Mouse (Mus musculus): ENCODE measurements around the gene Prrxl1. TPM values are rescaled to one million over a fixed set of nuclear protein-coding genes. Genes with fewer than 3 reads are reported as not detected.

Gene Prrxl1
- polyA plus RNA-seq, 3 experiments from 2014 or later: 0.26 TPM; not detected in 2

DNA sequence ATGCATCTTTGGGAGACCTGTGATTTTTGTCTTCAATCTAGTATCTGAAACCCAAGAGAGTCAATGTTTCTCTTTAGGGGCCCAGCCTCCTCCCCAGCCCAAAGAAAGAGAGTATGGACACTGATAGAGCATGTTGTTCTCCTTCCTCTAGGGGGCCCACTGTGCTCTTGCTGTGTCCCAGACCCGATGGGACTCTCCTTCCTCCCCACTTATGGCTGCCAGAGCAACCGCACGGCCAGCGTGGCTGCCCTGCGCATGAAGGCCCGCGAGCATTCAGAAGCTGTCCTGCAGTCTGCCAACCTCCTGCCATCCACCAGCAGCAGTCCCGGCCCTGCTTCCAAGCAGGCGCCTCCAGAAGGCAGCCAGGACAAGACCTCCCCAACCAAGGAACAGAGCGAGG lies 29.4 kb downstream of the Prrxl1 start:
- no peak for ATAC-seq

DNA sequence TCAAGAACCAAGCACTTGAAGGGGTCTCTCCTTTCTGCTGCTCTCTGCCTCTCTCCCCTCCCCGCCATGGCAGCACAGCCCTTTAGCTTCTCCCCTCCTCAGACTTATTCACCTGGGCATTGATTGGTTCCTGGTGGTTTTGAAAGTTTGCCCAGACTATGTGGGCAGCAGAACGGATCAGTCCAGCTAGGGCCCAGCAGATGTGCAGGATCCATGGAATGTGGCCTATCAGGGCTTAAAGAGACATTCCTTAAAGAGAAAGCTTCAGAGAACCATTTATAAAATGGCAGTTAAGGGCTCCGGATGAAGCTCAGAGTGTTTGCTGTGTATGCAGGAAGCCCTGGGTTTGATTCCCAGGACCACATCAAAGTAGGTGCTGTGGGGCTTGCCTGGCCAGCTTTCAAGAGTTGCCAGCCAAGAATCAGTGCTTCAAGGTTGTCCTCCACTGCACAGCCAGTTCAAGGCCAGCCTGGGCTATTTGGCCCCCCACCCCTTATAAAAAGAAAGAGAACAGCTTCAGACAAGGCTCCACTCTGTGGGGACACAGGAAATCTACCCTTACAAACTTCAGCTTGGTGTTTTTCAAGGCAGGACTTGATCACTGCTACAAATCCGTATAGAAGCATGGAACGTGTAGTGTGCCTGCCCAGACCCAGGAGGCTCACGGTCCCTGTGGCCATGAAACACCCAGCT lies 33.8 kb downstream of the Prrxl1 start:
- ATAC-seq: no peak

DNA sequence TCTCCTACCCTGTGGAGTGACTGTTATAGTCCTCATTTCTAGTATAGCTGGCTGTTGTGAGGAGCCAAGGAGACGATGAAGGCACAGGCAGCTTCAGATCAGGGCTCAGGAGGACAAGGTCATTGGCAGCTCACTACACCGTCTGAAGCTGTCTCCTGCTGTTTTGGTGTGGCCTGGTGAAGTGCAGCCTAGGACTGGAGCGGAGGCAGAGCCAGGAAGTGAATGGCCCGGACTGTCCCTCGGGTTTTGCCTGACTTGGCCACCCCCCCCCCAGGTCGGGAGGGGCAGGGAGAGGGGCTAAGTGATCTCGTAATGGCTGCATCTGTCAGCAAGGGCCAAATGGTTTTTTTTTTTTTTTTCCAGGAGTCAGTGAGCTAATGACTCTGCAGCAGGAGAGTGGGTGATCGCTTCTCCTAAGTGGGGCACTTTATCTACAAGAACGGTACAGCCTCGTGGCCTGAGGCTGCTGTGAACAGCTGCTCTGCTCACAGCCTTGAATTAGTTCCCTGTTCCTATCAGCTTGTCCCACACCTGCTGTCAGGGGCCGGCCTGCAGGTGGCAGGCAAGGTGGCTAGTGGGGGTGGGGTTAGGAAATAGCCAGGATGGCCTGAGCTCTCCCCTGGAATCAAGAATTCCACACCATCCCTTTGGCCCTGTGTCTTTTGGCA lies 34.9 kb downstream of the Prrxl1 start:
- ATAC-seq: no peak

DNA sequence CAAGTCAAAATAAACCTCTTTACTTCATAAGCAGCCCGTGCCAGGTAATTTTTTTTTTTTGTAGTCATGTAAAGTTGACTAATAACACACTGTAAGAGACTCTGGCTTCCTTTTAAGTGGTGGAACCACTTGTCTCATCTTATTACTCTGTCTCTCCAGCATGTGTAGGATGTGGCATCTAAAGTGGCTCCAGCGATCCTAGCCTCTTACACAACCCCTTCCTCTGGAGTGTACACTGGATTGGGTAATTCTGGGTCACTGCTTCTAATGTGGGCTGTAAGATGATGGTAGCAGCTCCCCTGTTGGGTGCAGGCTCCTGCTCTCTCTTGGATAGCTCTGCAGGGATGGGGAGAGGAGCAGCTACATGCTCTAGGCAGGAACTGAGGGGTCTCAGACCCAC lies 39.3 kb downstream of the Prrxl1 start:
- no peak for ATAC-seq

DNA sequence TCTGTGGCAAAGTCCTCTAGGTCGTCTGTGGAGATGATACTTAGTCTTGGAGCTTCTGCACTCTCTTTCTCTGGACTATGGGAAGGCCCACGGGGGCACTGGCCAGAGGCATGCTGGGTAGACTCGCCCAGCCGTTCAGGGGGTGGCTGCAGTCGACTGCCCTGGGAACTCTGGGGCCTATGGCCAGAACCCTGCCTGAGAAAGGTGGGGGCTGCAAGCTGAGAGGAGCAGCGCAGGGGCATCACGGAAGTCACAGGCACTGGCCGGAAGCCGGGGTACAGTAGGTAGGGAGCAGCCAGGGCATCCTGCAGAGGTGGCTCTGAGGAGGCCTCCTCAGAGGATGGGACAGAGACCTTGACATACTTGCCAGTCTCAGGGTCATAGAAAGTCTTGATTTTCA lies 60.6 kb downstream of the Prrxl1 start:
- no peak for ATAC-seq

DNA sequence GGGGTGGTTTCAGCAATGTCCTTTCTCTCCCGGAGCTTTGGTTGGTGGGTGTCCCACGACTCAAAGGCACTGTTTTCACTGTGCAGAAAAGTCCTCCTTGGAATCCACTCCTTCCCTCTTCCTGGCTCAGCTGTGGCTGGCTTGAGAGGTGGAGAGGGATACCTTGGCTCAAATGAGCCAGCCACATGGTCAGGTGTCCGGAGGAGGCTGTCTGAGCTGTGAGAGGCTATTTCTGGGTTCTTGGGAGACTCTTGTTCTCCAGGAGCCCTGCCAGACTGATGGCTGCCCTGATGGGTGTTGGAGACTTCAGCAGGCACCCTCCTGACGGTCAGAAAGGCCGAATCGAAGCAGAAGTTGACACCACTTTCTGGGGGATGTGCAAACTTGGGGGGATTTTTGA lies 63.9 kb downstream of the Prrxl1 start:
- ATAC-seq: no peak

DNA sequence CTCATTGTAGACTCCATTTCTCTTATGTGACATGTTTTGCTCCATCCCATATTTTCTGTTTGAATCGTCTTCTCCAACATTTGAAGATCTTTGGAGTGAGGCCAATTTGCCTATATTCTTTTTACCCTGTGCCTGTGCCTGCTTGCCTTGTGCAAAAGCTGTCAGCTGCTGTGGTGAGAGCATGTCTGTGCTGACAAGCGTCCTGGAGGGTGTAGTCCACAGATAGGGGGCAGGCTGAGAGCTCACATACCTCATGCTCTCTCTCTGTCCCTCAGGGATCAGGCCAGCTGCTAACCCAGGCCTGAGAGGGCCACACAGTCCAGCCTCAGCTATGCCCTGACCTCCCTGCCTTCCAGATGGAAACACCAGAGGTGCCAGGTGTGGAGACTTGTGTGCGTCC lies 74.0 kb downstream of the Prrxl1 start:
- ATAC-seq: no peak

DNA sequence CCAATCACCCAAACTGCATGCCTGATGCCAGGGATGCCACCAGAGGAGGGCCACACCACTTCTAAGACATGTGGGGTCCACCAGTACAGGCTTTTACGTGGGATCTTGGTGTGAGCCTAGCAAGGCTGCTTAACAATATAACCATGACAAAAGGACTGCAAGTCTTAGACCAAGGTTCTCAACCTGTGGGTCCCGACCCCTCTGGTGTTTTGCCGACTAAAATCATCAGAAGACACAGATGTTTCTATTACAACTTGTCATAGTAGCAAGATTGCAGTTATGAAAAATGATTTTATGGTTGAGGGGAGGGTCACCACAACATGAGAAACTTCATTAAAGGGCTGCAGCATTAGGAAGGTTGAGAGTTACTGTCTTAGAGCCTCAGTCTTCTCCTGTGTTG lies 79.4 kb downstream of the Prrxl1 start:
- ATAC-seq: no peak

DNA sequence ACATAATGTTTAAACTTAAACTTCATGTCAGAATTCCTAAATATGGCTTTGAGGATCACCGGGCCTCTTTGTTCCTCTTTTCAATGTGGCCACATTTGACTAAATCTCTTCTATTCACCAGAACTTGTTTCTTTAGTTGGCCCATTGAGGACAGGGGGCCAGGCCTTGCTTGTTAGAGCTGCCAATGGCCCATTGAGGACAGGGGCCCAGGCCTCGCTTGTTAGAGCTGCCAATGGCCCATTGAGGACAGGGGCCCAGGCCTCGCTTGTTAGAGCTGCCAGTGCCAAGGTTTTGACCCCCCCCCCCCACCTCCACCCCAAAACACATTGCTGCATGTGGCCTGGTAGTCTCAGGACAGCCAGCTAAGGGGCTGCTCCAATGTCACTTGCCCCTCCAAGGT lies 82.4 kb downstream of the Prrxl1 start:
- no peak for ATAC-seq

DNA sequence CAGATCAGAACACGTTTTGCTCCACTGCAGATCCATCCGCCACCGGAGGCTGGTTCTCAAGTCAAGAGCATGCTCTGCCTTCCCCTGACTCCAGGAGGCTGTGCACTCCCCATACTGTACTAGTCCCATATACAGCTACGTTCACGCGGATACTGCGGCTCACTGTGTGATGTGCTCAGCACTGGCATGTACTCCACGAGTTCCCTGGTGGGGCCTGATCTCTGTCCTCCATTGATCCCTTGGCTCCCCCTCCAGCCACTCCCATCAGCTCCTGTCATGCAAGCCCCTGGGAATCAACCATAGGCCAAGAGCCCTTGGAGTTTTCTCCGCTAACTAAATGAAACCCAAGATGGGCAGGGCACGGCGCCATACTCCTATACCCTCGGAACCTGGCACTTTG lies 83.3 kb downstream of the Prrxl1 start:
- ATAC-seq: no peak

DNA sequence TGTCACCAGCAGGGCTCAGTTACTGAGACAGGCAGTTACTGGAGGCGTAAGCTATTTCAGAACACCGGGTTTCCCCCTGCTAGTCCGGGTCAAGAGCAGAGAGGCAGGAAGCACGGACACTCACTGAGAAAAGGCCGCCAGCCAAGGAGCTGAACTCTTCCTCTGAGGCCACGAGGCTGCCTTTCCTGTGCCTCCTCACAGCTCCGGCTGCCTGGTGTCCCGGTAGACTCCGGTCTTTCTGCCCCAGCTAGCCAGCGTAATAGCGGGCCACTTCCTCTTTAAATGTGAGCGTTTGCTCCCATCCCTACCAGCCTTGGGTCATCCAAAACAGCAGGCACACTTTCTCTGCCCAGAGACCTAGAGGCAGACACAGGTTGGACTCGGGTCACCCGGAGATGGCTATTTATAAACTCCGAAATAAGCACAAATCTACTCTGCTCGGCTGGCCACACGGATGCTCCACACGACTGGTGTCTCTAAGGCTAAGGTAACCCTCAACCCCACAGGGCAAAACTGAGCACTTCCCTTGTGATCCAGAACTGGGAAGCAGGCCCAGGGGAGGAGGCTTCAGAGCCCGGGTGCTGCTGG lies 84.1 kb downstream of the Prrxl1 start:
- ATAC-seq: no peak

DNA sequence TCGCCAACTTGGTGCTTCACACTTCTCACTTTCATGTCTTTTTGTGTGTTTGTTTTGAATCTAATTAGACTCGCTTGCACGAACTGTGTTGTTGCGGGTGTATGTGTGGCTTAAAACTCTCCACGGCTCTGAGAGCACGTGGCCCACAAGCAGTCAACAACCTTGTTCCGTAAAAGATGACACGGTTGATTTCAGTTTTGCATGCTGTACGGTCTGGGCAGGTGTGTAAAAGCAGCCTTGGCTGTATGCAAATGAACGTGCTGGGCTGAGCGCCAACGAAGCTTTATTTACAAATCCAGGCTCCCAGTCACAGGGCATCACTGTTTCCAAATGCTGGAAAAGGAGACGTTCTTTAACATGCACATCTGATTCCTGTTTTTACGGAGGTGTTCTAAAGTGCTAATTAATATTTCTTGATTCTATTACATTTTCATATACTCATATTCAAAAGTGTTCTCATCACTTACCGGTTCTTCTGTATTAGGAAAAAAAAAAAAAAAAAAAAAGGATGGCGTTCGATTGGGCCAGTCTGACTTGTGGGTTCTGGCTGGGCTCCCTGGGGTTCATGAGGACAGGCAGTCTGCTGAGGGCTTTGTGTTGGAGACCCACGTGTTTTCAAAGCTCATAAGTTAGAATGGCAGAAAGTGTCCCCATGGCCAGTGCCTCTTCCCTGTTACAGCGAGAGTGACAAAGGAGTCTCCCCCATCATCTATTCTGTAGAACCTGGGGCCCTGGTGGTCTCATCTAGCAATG lies 85.0 kb downstream of the Prrxl1 start:
- ATAC-seq: no peak

DNA sequence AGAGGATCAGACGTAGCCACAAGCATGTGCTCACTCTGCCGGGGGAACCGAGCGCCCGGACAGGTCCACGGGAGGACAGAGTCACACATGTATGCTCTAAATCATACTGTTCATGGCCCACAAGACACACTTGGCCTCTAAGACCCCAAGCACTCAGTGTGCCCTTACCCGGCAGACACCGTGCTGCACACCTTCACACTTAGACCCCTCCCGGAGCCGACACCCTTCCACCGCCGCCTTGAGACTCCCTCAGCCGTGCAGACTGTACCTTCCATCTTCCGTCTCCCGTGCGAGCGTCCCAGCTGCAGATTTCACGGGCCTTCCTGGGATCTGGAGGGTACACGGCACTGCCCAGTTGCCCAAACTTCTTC lies 85.5 kb downstream of the Prrxl1 start:
- no peak for ATAC-seq

DNA sequence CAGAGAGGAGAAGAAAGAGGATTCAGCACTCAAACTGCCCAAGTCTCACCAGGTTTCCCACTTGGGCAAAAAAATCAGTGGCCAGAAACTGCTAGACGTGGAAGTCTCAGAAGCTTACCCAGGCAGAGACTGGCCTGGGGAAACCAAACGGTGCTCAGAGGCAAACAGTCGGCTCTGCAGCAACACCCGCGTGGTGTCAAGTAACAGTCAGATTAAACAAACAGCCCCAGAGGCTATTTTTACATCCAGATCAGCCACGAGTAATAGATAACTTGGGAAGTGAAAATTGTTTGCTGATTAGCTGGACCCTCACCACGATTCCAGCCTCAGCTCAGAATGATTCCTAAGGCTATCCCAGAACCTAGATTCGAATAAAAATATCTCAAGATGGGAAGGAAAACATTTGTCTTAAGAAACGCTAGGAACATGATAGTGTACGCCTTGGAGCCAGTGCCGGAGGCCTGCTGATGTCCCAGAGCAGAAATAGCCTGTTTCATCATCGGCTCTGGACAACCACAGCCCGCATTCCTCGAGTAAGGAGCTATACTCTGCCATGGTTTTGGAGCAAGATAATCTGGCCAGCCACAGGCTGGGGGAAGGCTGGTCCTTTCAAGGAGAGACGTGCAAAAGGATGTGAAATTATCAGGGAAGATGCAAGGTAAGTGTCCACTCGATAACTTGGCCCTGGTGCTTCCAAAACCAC lies 86.1 kb downstream of the Prrxl1 start, which contains the start of gene 3425401B19Rik:
Gene 3425401B19Rik, minus strand, starts transcription at position 170 of the 703 bp plus-strand sequence.
- no peak for ATAC-seq

DNA sequence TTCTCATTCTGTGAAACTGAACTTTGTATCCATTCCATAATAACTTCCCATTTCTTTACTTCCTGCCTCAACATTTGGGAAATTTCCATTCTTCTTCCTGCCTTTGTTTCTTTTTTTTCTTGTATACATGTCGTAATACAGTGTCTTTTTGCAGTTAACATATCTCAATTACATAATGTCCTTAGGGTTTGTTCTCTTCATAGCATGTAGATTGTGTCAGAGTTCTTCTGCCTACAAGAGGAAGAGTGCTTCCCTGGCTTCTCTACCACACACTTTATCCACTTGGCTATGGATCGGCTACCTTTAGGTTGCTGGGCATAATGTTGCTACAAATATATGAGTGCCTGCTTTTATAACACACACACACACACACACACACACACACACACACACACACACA lies 96.7 kb downstream of the Prrxl1 start:
- no peak for ATAC-seq

DNA sequence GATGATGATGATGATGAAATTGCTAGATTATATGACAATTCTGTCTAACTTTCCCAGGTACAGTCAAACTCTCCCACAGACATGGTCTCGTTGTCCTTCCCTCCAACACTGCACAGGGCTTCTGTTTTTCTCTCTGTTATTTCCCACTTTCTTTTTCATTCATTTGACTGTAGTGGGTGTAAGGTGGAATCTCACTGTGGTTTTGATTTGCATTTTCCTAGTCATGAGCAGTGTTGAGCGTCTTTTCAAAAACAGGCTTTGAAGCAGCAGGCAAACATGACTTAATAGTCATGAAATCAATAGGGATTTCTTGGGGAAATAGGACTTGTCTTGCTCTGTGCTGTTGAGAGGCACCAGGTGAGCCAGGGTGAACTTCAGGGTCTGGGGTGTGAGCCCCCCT lies 97.1 kb downstream of the Prrxl1 start:
- ATAC-seq: no peak

DNA sequence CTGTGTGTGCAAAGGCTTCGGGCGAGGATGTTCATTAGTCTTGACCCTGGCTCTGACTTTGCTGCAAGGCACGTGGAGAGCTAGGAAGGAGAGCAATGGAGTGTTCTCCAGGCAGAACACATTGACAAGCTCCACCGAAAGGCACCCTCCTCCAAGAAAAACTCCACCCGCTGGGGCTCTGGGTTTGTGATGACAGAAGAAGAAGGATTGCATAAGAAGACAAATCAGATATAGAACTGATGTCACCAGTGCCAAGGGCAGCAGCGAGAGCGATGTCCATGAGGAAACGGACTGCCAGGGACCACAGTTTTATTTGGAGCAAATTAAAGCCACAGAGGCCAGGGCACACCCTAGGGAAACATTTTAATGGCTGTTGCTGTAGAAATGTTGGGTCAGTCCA lies 98.6 kb downstream of the Prrxl1 start:
- no peak for ATAC-seq

DNA sequence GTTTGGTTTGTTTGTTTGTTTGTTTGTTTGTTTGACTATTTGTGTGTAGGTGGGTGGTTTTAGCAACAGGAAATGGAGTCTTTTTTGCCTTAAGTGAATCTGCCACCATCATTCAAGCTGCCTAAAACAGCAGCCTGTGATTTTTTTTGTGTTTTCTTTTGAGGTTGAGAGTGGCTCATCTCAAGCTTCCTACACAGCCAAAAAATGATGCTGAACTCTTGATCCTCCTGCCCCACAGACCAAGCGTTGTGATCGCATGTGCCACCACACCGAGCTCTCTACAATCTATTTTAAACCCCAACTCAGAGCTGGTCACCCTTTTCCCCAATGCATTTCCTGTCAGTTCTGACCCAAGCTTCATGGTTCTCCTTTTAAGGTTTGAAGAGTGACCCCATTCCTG lies 99.3 kb downstream of the Prrxl1 start:
- ATAC-seq: no peak
